Mouse (Mus musculus) CH12.LX (cell line): Measurements from ENCODE around the gene Olfr599.

Experiments used
- CTCF ChIP-seq, 2 experiments: IDR thresholded peaks in 1 of 2; conservative IDR thresholded peaks in 1 of 2; 2 replicates each; pipeline ENCODE4 v1.5.1; 2011 to 2012; ENCODE audit warnings: low read depth in 2 of 2, low read length in 2 of 2, improper control_type of control experiment in 1 of 2, inconsistent platforms in 1 of 2, mild to moderate bottlenecking in 1 of 2, moderate library complexity in 1 of 2
- EP300 ChIP-seq: IDR thresholded peaks from 2 replicates; pipeline ENCODE4 v1.6.1; 2011; ENCODE audit warnings: low read length, improper control_type of control experiment
- MAX ChIP-seq: IDR thresholded peaks from 2 replicates; pipeline ENCODE4 v1.6.1; 2011; ENCODE audit warnings: low read length, improper control_type of control experiment
- MYC ChIP-seq: IDR thresholded peaks from 2 replicates; pipeline ENCODE4 v1.6.1; 2011; ENCODE audit warnings: low read depth, mild to moderate bottlenecking, improper control_type of control experiment, low read length
- NELFE ChIP-seq: IDR thresholded peaks from 2 replicates; pipeline ENCODE4 v1.6.1; 2011; ENCODE audit warnings: low read depth, low read length, improper control_type of control experiment
- POLR2A ChIP-seq: IDR thresholded peaks from 2 replicates; pipeline ENCODE4 v1.6.1; 2011; ENCODE audit warnings: low read depth, mild to moderate bottlenecking, improper control_type of control experiment, low read length
- POLR2AphosphoS2 ChIP-seq: IDR thresholded peaks from 2 replicates; pipeline ENCODE4 v1.6.1; 2011; ENCODE audit warnings: low read depth, low read length, improper control_type of control experiment
- RAD21 ChIP-seq: IDR thresholded peaks from 2 replicates; pipeline ENCODE4 v1.6.1; 2011; ENCODE audit warnings: low read depth, mild to moderate bottlenecking, low read length, improper control_type of control experiment, moderate library complexity
- RCOR1 ChIP-seq: conservative IDR thresholded peaks from 2 replicates; pipeline ENCODE4 v1.6.1; 2012; ENCODE audit warnings: low read depth, mild to moderate bottlenecking, inconsistent platforms, low read length, improper control_type of control experiment
- TCF12 ChIP-seq: IDR thresholded peaks from 2 replicates; pipeline ENCODE4 v1.6.1; 2014; ENCODE audit warnings: low read depth, mild to moderate bottlenecking, inconsistent platforms, low read length, improper control_type of control experiment
- ZC3H11A ChIP-seq: IDR thresholded peaks from 2 replicates; pipeline ENCODE4 v1.6.1; 2012; ENCODE audit warnings: low read depth, mild to moderate bottlenecking, inconsistent platforms, low read length, improper control_type of control experiment

GRCm38 (mm10) chr7:103323268-103323667, 12.4 kb upstream of the Olfr599 start, which contains the start of gene Olfr598:
- no peak for TF ChIP-seq TCF12
- TF ChIP-seq ZC3H11A = no peak
- TF ChIP-seq EP300 = no peak
- TF ChIP-seq CTCF (conservative IDR thresholded peaks at IDR 0.05 in 1 of 2, IDR thresholded peaks at IDR 0.05 in 1 of 2; ENCODE audit: low read depth in 2 of 2, low read length in 2 of 2) = no peak
- no peak for TF ChIP-seq POLR2AphosphoS2
- TF ChIP-seq POLR2A = no peak
- TF ChIP-seq MAX = no peak
- TF ChIP-seq NELFE = no peak
- no peak for TF ChIP-seq RAD21
- TF ChIP-seq RCOR1 = no peak
- no peak for TF ChIP-seq MYC
